Mouse (Mus musculus) ES-CJ7 (cell line): Measurements from ENCODE around the gene Shank2.

ENCODE experiments used
- DNase-seq: peaks from one replicate; pipeline ENCODE4 v3.0.0; 2011; ENCODE audit warnings: low read depth, low spot score

The Shank2 gene

DNA sequence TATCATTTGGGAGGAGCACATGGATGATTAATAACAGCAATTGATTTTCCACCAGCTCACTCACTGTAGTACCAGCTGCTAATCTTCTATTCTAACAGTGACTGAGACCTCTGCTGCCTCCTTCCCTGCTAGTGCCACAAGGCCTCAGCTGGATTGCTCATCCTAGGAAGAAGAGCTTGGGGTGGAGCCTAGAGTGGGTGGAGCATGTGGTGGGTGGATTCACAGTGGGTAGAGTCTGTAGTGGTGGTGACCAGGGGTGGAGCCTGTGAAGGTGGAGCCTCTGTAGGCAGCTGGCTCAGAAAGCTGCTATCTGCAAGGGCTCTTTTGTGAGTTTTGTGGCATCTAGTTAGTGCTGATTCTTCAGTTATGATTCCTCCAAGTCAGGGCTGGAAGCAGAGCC is 334.9 kb downstream of the Shank2 start:
- peak; percentile 12 for DNase-seq

DNA sequence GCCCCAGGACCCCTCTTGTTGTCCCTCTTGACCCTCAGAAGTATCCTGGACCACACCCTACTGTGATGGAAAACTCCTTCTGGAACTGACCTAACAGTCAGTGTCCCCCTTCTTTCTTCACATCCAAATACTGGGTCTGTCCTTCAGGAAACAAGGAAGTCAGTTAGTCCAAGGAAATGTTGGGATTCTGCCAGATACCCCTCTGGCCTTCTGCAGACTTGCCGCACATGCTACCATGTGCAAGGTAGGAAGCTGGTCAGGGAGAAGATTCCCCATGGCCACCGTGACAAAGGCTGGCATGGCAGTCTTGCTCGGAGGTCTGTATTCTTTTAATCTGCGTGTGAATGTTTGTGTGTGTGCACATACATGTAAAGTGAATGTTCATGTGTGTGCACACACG is 337.0 kb downstream of the Shank2 start:
- no peak for DNase-seq

DNA sequence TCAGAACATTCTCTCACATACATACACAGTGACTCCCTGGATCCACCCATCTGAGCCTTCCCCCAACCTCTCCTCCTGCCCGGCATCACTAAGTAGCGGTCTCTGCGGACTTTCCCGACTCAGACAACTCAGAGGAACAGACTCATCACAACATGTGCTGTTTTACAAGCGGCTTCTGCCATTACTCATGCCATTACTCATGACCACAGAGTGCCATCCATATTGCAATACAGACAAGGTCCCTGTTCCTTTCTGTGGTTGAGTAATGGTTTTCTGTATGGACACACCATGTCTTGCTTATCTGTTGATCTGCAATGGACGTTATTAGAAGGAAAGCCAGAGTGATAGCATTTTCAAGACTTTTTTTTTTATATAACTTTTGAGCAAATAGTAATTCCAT is 338.6 kb downstream of the Shank2 start:
- no peak for DNase-seq

DNA sequence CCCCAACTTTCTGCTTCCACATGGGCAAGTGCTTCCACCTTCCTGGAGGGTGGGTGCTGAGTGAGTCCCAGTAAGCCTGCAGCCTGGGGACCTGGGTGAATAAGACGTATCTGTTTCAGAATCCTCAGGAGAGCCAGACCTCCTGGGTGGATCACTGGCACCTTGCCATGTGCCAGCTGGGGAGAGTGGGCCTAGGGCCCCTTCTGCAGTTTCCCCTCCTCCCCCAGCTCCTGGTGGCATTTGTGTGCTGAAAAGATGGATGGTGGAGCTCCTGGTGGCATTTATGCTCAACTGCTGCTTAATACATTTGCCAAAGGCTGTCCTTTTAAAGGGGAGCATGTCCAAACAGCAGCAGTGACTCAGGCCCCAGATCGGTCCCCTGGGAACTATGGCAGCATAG is 364.4 kb downstream of the Shank2 start:
- no peak for DNase-seq

DNA sequence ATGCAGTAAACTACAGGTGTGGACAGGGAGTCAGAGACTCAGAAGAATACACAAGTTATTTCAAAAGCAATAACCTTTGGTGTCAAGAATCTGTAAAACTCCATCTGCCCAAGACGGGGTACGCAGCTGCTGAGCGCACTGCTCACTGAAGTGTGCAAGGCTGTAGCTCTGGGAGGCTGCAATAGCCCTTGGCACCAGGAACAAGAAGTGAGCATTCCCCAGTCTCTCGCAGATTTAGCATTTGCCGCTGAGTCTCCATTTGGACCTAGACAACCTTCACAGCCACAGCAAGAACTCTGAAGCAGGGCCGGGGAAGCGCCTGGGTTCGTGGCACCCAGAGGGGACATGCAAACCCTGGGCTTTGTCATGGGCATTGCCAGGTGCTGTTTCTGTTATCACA is 371.3 kb downstream of the Shank2 start:
- DNase-seq, result no peak

DNA sequence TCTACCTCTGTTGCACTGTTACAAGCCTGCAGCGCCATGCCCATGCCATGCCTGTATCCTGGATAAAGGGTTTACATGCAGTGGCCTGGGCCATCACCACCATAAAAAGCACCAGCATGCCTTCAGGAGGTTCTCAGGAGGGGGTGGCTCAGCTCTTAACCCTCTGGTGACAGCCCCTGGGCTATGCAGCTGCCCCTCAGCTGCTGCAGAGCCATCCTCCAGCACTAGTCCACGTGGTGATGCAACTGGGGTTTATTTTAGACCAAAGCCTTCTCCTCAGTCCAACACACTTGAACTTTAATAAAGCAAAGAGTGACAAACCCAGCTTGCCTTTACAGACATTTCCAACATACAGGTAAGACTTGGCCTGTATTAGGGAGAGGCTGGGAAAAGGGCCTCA is 373.8 kb downstream of the Shank2 start:
- no peak for DNase-seq

DNA sequence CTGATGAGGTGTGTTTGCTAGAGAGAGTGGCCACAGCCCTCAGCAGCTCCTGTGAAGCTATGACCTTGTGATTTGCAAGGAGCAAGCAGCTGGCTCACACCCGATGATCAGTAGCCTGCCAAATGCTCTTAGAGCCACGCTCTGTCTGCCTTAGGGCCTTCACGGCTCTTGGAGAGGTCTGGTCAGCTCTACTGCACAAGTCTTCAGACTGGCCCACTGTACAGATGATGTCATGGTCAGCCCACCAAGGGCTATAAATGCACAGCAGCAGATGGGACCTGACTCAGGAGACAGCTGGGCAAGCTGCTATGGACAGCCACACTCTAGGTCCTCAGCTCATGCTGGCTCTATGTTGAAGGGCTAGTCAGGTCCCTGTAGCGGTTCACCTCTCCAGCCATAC is 376.5 kb downstream of the Shank2 start:
- no peak for DNase-seq

DNA sequence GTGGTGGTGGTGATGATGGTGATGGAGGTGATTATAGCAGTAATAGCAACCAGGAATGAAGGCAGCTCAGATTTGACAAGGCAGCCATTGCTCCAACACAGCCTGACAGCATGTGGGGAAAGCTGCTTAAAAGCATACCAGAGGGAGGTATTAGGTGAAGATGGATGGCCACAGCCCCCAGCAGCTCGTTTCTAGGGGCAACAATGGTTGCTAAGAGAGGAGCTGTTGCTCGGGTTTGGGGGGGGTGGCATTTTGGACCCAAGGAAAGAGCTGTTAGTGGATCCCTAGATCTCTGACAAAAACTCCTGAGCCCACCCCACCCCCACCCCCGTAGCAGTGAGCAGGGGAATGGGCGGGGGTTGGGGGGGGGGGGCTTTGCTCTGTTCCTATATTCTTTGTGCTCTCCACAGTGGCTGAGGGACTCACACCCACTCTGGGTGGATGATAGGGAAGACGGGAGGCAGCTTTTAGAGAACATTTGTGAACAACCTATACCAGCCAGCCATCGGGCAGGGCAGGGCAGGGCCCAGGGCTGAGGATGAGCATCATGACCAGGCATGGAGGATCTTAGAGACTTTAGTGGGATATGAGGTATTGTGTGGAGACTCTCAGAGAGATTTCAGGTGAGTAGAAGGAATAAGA is 377.6 kb downstream of the Shank2 start:
- DNase-seq, result no peak

DNA sequence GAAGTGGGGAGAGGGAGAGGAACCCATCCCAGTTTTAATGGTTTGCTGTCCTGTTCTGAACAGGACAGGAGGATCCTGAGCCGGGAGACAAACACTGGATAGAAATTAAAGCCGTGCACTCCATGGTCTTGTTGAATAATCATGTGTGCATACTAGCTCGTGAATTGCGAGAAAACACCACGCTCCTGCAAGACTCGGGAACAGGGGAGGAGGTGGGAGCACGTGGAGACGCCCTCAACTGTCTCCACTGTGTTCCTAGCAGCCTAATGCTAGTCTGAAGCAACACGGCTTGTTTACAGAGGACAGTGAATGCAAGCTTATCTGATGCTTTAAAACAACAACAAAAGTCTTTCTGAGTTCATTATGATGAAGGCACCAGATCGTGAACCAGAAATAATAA is 379.9 kb downstream of the Shank2 start:
- DNase-seq, result no peak

DNA sequence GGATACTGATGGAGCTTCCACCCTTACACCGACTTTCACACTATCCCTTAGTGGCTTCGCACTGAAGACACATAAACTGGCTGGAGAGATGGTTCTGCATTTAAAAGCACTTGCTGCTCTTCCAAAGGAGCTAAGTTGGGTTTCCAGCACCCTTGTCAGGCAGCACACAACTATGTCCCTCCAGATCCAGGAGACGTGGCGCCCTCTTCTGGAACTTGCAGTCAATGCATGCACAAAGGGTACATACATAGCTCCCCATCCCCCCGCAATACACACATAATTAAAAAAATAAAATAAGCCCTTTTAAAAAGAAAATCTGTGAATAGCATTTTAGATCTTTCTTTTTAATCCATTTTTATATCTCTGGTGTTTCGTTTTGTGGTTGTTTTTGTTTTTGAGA is 385.8 kb downstream of the Shank2 start:
- DNase-seq, result peak; percentile 28

DNA sequence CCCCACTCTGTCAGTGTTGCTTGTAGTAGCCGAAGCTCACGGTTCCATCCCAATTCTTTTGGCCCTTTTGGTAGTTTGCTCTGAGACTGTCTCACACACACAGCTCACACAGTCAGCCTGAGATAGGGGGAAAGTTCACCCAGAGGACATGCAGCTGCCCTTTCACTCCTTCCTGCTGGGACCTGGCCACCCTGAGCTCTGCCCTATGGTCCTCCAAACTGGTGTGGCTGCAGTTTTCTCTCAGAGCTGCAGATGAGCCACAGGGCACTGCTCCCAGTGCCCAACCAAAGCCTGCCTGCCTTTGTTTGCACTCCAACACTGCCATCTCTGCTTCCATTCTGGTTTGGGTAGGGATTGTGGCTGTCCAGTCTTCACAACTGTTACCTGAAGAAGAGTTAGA is 388.0 kb downstream of the Shank2 start:
- DNase-seq, result no peak

DNA sequence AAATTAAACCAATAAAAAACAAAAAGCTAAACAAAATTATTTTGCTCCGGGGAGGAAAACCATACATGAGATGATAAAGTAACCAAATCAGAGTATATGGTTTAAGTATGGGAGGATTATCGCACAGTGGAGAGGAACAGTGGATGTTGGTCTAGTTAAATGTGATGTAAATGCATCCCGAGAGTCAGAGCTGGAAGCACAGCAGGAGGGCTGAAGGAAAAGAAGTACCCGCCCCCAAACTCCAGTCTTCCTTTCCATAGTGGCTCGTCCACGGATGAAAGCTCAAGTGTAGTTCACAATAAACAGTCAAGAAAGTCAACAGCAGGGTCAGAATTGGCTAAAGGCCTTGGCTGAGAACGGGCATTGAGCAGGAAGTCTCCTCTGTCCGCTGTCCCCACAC is 388.9 kb downstream of the Shank2 start:
- peak; percentile 58 for DNase-seq

DNA sequence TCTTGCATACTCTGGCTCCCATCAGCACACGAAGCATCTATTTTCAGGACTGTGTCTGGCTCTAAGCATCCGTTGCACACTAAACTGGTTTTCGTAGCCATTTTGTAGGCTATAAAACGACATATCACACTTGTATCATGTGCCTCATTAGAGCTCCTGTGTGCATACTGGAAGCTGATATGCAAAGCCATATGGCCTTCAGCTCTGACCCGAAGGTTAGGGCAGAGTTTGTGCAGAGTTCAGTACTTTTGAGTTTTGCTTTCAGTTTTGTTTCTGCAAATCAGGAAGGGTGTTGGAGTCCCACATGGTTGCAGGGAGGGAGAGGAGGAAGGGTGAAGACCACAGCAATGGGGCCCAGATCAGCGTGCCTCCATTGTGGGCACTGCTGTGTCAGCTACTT is 390.0 kb downstream of the Shank2 start:
- no peak for DNase-seq

DNA sequence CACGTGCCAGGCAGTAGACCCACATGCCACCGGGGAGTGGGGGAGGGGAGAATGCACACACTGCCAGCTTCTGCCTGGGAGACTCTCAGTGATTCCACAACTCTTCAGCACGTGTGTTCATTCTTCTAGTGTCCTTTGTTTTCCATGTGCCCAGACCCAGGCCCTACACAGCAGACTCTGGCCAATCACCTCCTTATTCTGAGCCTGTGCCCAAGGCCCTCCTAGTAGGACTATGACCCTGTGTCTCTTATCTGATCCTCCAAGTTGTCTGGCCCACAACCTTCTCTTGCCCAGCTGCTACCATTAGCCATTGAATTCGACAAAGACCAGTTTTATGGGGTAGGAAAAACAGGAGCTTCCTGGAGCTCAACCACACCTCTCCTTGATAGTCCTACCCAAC is 400.8 kb downstream of the Shank2 start:
- DNase-seq, result no peak

DNA sequence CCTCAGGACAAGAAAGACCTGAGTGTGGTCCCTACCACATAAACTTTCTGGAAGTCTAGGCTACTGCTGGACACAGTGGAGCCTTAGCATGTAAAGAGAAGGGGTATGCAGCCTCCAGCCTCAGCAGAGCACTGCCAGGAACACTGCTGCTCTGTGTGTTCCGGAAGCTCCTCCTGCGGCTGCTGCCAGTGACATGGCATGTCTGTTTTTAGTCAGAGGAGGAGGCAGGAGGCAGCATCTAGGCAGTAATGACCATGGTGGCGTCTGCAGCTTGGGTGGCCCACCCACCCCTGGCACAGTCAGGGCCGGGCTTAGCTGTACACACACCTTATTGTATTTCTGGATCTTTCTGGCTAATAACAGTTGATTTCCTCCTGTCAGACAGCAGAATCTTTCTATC is 405.9 kb downstream of the Shank2 start:
- DNase-seq, result no peak

DNA sequence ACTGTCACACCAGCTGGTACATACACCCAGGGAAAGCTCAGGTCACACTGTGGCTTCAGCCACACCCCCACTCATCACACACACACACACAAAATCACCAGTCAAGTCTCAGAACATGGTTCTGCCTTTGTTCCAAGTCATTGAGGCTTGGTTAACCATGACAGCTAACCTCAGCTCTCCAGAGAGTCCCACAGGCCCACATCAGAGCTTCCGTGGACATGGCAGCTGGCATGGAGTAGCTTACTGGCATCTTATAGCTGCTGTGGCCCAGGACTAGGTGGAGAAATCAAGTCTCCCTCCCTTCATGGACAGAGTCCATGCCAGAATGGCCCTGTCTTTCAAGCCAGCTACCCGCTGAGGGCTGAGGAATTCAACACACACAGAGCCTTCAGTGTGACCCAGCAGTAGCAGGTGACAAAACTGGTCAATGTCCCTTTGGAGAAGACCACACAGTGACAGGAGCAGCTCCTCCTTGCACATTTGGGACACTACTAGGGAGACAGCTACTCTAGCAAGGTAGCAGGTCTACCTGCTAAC is 406.8 kb downstream of the Shank2 start:
- no peak for DNase-seq

DNA sequence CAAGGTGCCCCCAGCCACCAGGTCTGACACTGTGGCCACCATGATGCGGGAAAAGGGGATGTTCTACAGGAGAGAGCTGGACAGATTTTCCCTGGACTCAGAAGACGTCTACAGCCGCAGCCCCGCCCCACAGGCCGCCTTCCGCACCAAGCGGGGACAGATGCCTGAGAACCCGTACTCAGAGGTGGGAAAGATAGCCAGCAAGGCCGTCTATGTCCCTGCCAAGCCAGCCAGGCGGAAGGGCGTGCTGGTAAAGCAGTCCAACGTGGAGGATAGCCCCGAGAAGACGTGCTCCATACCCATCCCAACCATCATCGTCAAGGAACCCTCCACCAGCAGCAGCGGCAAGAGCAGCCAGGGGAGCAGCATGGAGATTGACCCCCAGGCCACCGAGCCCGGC is 408.0 kb downstream of the Shank2 start:
- DNase-seq, result no peak

DNA sequence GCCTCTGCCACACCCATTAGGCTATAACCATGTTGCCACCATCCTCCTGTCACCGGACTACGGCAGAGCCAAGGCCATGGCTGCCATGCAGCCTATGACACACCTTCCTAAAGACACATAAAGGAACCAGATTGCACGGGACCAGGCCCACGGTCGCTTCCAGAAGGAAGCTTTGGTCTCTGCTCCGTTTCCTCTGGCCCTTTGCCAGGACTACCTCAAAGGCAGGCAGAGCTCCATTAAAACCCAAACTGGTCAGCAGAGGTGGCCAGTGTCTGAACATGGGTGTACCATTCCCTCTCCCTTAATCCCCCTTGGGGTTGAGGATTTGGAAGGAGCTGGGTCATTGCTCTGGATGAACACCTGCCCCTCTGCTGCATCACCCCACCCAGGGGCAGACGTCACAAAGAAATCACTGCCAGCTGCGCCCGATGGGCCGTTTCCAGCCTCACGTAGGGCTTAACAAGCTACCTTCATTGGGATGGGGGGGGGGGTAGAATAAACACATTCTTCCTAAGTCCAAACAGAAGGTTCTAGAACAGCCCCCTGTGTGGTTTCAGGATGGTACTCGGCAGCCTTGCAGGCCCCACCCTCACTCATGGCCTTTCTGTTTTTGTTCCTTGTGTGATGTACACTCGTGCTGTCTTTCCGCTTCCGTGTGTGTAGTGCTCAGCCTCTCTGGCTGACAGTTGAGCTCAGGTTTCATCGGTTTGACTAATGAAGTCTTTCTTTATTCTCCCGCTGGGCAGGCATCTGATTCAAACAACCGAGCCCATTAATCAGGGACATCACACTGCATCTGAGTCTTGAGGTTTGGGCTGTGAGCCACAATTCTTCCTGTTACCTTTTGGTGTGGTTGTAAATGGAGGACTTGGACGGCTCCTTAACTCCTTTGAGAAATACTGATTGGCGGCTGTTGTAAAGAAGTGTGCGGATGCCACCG is 410.5 kb downstream of the Shank2 start:
- DNase-seq, result no peak

DNA sequence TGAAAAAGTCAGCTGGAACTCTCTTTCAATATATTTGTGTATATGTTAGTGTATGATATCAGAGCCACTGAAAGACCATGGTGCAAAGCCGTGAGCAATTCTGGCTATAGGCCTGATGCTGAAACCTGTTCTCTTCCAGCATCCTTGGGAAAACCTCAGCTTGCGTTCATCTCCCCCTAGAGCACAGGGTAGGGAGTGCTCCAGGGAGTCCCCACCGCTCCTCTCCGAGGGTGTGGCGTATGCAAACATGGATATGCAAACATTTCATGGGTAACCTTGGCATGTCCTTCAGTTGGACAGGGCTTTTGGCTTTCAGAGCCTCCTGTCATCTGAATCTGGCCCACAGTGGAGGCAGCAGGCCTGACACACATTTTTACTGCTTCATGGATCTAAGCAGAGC is 412.9 kb downstream of the Shank2 start:
- DNase-seq, result peak; percentile 62

DNA sequence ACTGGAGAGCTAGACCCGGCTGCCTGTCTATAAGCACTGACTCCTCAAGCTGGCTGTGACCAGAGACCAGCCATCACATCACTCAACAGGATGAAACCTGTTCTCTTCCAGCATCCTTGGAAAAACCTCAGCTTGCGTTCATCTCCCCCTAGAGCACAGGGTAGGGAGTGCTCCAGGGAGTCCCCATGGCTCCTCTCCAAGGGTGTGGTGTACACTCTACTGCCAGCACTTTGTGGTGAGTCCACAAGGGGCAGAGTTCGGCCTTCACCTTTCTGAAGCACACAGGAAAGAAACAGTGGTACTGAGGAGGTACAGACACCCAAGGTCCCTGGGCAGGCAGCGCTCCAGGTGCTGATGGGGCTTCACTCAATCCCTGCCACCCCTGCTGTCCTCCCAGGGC is 414.1 kb downstream of the Shank2 start:
- DNase-seq, result peak; percentile 87

DNA sequence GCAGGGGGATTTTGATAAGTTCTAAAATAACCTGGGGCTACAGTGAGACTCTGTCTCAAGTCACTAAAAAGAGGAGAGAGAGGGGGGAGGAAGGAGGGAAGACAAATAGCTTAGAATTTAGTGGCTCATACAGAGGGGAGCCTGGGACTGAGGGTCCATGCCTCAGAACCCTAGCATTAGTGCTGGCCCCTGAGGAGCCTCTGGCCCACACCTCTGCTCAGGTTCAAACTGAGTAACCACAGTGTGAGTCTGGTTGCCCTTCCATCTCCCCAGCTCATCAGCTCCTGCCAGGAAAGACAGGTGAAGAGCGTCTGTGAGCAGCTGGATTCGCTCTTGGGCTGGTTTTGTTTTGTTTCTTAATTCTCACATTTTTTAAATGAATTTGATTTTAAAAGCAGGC is 415.5 kb downstream of the Shank2 start:
- DNase-seq, result no peak

DNA sequence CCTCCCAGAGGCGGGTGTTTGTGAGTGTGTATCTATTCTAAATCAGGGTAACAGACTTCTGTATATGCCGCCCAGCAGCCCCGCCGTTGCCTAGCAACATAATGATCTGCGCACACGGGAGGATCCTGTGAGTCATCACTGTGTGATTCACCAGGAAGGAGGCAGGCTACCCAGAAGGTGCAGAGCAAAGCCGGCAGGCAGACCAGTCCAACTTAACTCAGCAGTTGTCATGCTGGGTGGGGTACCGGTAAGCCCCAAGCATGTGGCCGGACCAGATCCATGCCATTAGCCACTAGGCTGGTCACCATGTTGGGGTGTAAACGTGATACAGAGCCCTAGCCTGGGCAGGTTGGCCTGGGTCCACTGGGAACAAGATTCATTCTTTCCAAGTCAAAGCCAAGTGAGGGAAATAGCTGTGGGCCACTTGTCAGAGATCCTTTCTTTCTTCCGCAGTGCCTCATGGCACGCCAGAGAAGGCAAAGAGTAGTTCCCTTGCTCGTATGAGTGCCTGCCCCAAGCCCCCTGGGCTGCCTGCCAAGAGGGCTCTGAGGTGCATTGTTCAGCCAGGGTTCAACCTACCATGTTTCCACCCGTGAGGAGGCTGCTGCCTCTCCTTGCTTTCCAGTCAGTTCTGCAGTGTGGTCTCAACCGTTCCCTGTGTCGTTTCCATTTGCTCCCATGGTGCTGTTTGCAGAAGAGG is 416.1 kb downstream of the Shank2 start:
- peak; percentile 34 for DNase-seq
